Mouse (Mus musculus) erythroblast, adult 5-6 weeks (primary cell): Measurements from ENCODE around the gene Gm21060. TPM values are rescaled to one million over a fixed set of nuclear protein-coding genes. Genes with fewer than 3 reads are reported as not detected.
A peak's percentile ranks its signal among the peaks of the same experiment; 100 is the strongest.
"Not testable (repeated sequence)": the region's sequence is repeated elsewhere in the genome, so short reads cannot be mapped to it uniquely, and the experiment has no call there.

Source experiments
- ATAC-seq: replicated peaks from 2 replicates; pipeline ENCODE4 v1.8.0; 2016; ENCODE audit warnings: moderate number of reproducible peaks, mild to moderate bottlenecking, moderate TSS enrichment, inconsistent platforms; ENCODE audit not compliant: poor library complexity, low FRiP score, severe bottlenecking
- total RNA-seq, 2 experiments: library from RNA; stranded (forward) in 1 of 2; stranded (reverse) in 1 of 2; fragments of 150-400 nt in 1 of 2; fragments of 200-764, 138-1000 nt in 1 of 2; gene quantifications; 2 replicates each; pipeline versions ENCODE4 v1.2.3 to v1.2.4; 2015 to 2017; ENCODE audit warnings: low replicate concordance in 2 of 2

Gm21060 gene
- not detected in 2 replicates for total RNA-seq (2015; ENCODE audit: low replicate concordance)
- not detected in 2 replicates for total RNA-seq (2017; ENCODE audit: low replicate concordance)

DNA sequence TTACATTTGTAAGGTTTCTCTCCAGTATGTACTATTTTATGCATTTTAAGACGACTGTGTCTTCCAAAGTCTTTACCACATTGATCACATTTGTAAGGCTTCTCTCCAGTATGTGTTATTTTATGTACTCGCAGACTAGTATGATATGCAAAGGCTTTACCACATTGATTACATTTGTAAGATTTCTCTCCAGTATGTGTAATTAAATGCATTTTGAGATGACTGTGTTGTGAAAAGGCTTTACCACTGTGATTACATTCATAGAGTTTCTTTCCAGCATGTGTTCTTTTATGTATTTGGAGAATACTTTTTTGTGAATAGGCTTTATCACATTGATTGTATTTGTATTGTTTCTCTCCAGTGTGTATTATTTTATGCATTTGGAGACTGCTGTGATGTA lies at the start of gene Gm21060:
Gm21060 (minus strand) TSS at position 101 of the 400 bp plus-strand sequence.
- no peak for ATAC-seq

- ATAC-seq = not testable (repeated sequence)
These were observed 24.0 kb upstream of the Gm21060 start for GRCm38 (mm10) chr19:61320844-61321243.

DNA sequence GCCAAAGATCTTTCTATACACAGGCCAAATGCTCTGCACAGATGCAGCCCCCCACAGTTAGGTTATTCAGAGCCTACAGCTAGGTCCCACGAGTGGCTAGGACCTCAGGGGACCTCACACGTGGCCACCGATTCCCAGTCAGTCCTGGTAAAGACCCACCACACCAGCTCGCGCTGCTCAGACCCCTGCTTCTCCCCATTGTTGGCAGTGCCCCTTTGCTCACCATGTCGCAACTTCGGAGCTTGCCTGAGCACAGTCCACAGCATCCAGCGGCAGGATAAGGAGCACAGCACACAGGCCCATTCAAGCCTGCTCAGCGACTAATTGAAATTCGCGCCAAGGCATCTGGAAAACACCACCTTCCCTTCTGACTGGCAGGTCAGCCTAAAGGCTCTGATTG lies 16.3 kb upstream of the Gm21060 start:
- not testable (repeated sequence) for ATAC-seq

GRCm38 (mm10) chr19:61312400-61312799 lies 15.5 kb upstream of the Gm21060 start:
- ATAC-seq = not testable (repeated sequence)

GRCm38 (mm10) chr19:61308083-61308482 lies 11.2 kb upstream of the Gm21060 start:
- ATAC-seq = not testable (repeated sequence)

DNA sequence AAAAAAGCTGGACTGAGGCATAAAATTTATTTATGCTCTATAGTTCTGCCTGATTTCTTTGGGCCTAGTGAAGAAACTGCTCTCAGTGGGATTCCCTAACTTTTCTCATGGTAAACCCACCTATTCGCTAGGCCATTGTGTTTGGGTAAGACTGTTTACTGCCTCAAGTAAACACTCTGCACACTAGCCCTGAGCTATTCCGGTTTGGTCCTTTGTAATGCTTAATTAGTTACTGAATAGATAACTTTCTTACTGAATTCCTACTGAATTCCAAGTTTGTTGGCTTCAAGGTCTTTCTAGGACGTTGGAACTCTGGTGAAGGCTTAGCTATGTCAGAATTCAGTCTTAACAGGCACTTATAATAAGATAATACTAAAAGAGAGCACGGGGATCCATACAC lies 11.8 kb downstream of the Gm21060 start:
- not testable (repeated sequence) for ATAC-seq

DNA sequence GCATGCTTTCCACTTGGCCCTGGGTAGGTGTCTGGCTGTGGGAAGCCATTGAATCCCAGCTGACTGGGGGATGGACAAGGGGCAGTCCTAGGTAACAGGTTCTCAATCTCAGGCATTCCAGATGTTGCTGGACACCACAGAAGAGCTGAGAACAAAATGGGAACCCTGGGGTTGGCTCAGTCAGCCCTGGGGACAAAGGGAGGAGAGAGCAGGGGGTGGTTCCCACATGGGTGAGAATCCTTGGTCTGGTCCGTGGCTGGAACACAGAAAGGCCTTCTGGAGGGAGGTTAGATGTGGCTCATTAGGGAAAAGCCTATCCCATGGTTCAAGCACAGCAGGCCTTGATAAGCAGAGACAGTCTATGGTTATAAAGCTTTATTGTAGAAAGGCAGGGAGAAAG lies 13.3 kb downstream of the Gm21060 start:
- ATAC-seq = no peak

DNA sequence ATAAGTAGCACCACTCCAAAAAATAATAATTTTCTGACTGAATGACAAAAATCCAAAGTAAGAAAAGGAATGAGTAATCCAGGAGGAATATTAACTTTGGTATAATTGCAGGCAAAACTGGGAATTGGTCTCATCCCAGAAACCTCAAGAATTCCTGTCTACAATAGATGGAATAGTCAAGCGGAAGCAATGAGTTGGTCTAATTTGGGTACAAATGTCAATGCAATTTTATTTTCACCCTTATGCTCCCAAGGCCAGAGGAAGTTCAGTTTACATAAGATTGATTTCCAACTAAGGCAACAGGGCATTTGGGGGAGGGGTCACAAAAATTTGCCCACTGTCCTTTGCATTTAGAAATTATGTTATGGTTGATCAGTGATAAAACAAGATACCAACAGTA lies 21.4 kb downstream of the Gm21060 start:
- ATAC-seq = no peak

GRCm38 (mm10) chr19:61269141-61269540 lies 27.7 kb downstream of the Gm21060 start:
- ATAC-seq = not testable (repeated sequence)

GRCm38 (mm10) chr19:61267141-61267540 lies 29.7 kb downstream of the Gm21060 start:
- ATAC-seq = no peak

GRCm38 (mm10) chr19:61266651-61267050 lies 30.2 kb downstream of the Gm21060 start:
- no peak for ATAC-seq

GRCm38 (mm10) chr19:61266246-61266615 lies 30.6 kb downstream of the Gm21060 start:
- no peak for ATAC-seq

GRCm38 (mm10) chr19:61265349-61266245 lies 31.3 kb downstream of the Gm21060 start:
- peak; percentile 64 for ATAC-seq

- ATAC-seq = no peak
These were observed 31.9 kb downstream of the Gm21060 start for GRCm38 (mm10) chr19:61264933-61265332.

DNA sequence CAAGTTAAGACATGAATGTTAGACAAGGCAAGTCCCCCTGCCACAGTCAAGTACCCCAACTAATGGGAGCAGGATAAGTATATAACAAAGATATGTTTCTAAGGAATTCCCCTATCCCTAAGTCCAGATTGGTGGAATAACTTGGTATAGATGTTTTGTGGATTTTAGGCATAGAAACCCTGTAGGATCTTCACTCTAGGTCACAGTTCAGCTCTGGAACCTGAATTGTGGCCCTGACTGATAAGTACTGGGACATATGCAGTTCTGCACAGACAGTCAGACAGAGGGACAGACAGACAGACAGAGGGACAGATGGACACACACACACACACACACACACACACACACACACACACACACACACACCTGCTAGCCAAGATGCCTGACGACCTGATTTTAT lies 32.6 kb downstream of the Gm21060 start:
- no peak for ATAC-seq

DNA sequence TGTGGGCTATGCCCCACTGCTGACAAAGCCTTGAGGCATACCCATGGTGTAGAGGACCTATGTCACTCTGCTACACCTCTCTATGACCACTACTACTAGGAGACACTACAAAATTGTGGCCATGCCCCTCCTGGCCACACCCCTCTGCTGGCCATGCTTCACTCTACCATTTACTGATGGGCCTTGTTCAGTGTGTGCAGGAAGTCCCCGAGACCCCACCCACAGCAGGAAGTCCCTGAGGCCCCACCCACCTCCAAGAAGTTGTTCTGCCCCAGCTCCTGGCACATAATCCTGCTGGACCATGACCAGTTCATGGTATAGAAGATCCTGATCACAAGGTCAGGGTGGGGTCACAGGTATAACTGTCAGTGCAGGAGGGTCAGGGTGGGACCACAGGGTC lies 35.6 kb downstream of the Gm21060 start:
- no peak for ATAC-seq

GRCm38 (mm10) chr19:61257733-61258132 lies 39.1 kb downstream of the Gm21060 start:
- 0 out of 2 replicates have a peak, but pooled peaks have one; percentile 39 for ATAC-seq

DNA sequence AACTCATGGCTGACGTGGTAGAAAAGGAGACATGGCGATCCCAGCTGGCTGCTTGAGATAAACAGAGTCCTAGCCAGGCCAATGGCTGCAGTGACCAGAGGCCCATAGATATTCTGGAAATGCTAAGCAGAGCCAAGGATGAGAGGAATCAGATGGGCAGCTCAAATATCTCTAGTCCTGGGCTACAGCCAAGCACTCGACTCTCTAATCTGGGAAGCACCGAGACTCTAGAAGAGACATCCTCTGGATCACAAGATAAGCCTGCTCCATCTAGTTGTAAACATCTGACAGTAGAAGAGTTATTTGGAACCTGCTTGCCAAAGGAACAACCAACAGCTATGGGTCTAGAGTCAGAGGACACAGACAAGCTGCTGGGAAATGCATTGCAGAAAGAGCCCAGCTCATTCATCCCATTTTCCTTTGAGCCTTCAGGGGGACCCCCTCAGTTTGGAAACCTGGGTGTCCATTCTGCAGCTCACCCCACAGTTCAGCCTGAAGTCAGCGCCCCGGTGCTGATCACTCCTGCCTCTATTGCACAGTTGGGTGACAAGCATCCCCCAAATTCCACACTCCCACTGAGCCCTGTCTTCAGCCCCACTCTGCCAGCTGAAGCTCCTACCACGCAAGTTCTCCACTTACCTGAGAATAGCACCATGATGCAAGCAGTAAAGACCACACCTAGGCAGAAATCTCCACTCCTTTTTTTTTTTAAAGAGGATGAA lies 40.5 kb downstream of the Gm21060 start:
- no peak for ATAC-seq

GRCm38 (mm10) chr19:61247334-61247733 lies 49.5 kb downstream of the Gm21060 start:
- ATAC-seq = not testable (repeated sequence)
